Mouse (Mus musculus) CH12.LX (cell line): ENCODE data around the gene Rbfox1. TPM values are rescaled to one million over a fixed set of nuclear protein-coding genes. Genes with fewer than 3 reads are reported as not detected.

Experiments
- DNase-seq: peaks from one replicate; pipeline ENCODE4 v3.0.0-alpha.2; 2013; ENCODE audit errors: extremely low read depth
- H3K27ac ChIP-seq: 2 replicates; pipeline ENCODE4 v1.5.1; 2012; ENCODE audit warnings: low read depth, mild to moderate bottlenecking, control low read depth, moderate library complexity; ENCODE audit not compliant: insufficient read depth
- H3K27me3 ChIP-seq: replicated peaks from 2 replicates; pipeline ENCODE3; 2012; ENCODE audit warnings: inconsistent platforms
- H3K36me3 ChIP-seq, 2 experiments: replicated peaks in 1 of 2; 2 replicates each; pipeline versions ENCODE3 to v1.6.1; 2012; ENCODE audit warnings: inconsistent platforms in 1 of 2, low read length in 1 of 2, mild to moderate bottlenecking in 1 of 2, mixed read lengths in 1 of 2, moderate library complexity in 1 of 2; ENCODE audit not compliant: control insufficient read depth in 1 of 2, insufficient read depth in 1 of 2
- H3K4me1 ChIP-seq, 2 experiments: 2 replicates each; pipeline ENCODE4 v1.6.1; 2012; ENCODE audit warnings: inconsistent platforms in 1 of 2, moderate library complexity in 1 of 2; ENCODE audit not compliant: insufficient read depth in 2 of 2, control insufficient read depth in 1 of 2
- H3K4me2 ChIP-seq: 2 replicates; pipeline ENCODE4 v1.6.1; 2012; ENCODE audit warnings: low read depth, mild to moderate bottlenecking, control low read depth; ENCODE audit not compliant: poor library complexity, insufficient read depth, severe bottlenecking
- H3K4me3 ChIP-seq, 3 experiments: fragments of 150-350 bp in 1 of 3; sonication (generic) in 1 of 3; replicated peaks in 1 of 3; 2 replicates each; pipeline versions ENCODE3 to v1.5.1; 2011 to 2012; ENCODE audit warnings: low read depth in 2 of 3, low read length in 2 of 3, mild to moderate bottlenecking in 2 of 3, moderate library complexity in 2 of 3, control low read depth in 1 of 3, improper control_type of control experiment in 1 of 3, inconsistent platforms in 1 of 3, mixed read lengths in 1 of 3; ENCODE audit not compliant: poor library complexity in 1 of 3
- H3K79me2 ChIP-seq: replicated peaks from 2 replicates; pipeline ENCODE4 v1.6.1; 2012; ENCODE audit warnings: mild to moderate bottlenecking, moderate library complexity; ENCODE audit not compliant: control insufficient read depth, poor library complexity, insufficient read depth, severe bottlenecking; ENCODE audit errors: extremely low read depth
- H3K9ac ChIP-seq: 2 replicates; pipeline ENCODE4 v1.6.1; 2012; ENCODE audit warnings: low read depth, mild to moderate bottlenecking, control low read depth, moderate library complexity; ENCODE audit not compliant: insufficient read depth
- H3K9me3 ChIP-seq: replicated peaks from 2 replicates; pipeline ENCODE3; 2012; ENCODE audit warnings: low read length, inconsistent platforms, mixed read lengths
- BHLHE40 ChIP-seq: IDR thresholded peaks from 2 replicates; pipeline ENCODE4 v1.6.1; 2011; ENCODE audit warnings: mild to moderate bottlenecking, low read depth, low read length, improper control_type of control experiment
- CHD1 ChIP-seq: IDR thresholded peaks from 2 replicates; pipeline ENCODE4 v1.6.1; 2012; ENCODE audit warnings: low read depth, low read length, improper control_type of control experiment, inconsistent platforms
- CTCF ChIP-seq, 2 experiments: IDR thresholded peaks in 1 of 2; conservative IDR thresholded peaks in 1 of 2; 2 replicates each; pipeline ENCODE4 v1.5.1; 2011 to 2012; ENCODE audit warnings: low read depth in 2 of 2, low read length in 2 of 2, improper control_type of control experiment in 1 of 2, inconsistent platforms in 1 of 2, mild to moderate bottlenecking in 1 of 2, moderate library complexity in 1 of 2
- E2F4 ChIP-seq: IDR thresholded peaks from 2 replicates; pipeline ENCODE4 v1.6.1; 2011; ENCODE audit warnings: low read depth, low read length, improper control_type of control experiment; ENCODE audit not compliant: insufficient replicate concordance
- ETS1 ChIP-seq: conservative IDR thresholded peaks from 2 replicates; pipeline ENCODE4 v1.6.1; 2012; ENCODE audit warnings: low read depth, mild to moderate bottlenecking, inconsistent platforms, low read length, improper control_type of control experiment, moderate library complexity
- GABPA ChIP-seq: IDR thresholded peaks from 2 replicates; pipeline ENCODE4 v1.6.1; 2012; ENCODE audit warnings: low read depth, low read length, improper control_type of control experiment, inconsistent platforms; ENCODE audit not compliant: insufficient replicate concordance
- IRF4 ChIP-seq: IDR thresholded peaks from 2 replicates; pipeline ENCODE4 v1.6.1; 2014; ENCODE audit warnings: low read depth, mild to moderate bottlenecking, inconsistent platforms, low read length, improper control_type of control experiment
- JUND ChIP-seq: conservative IDR thresholded peaks from 2 replicates; pipeline ENCODE4 v1.6.1; 2011; ENCODE audit warnings: low read depth, low read length, improper control_type of control experiment
- KAT2A ChIP-seq: IDR thresholded peaks from 2 replicates; pipeline ENCODE4 v1.6.1; 2012; ENCODE audit warnings: low read length, improper control_type of control experiment, inconsistent platforms; ENCODE audit not compliant: insufficient replicate concordance
- MAX ChIP-seq: IDR thresholded peaks from 2 replicates; pipeline ENCODE4 v1.6.1; 2011; ENCODE audit warnings: low read length, improper control_type of control experiment
- MAZ ChIP-seq: IDR thresholded peaks from 2 replicates; pipeline ENCODE4 v1.6.1; 2012; ENCODE audit warnings: low read depth, mild to moderate bottlenecking, inconsistent platforms, low read length, improper control_type of control experiment, moderate library complexity
- MEF2A ChIP-seq: IDR thresholded peaks from 2 replicates; pipeline ENCODE4 v1.6.1; 2014; ENCODE audit warnings: low read depth, mild to moderate bottlenecking, inconsistent platforms, low read length, improper control_type of control experiment, borderline replicate concordance
- MXI1 ChIP-seq: IDR thresholded peaks from 2 replicates; pipeline ENCODE4 v1.6.1; 2011; ENCODE audit warnings: mild to moderate bottlenecking, low read depth, low read length, improper control_type of control experiment
- MYC ChIP-seq: IDR thresholded peaks from 2 replicates; pipeline ENCODE4 v1.6.1; 2011; ENCODE audit warnings: low read depth, mild to moderate bottlenecking, improper control_type of control experiment, low read length
- NELFE ChIP-seq: IDR thresholded peaks from 2 replicates; pipeline ENCODE4 v1.6.1; 2011; ENCODE audit warnings: low read depth, low read length, improper control_type of control experiment
- NRF1 ChIP-seq: IDR thresholded peaks from 2 replicates; pipeline ENCODE4 v1.6.1; 2014; ENCODE audit warnings: low read depth, mild to moderate bottlenecking, inconsistent platforms, low read length, improper control_type of control experiment, moderate library complexity
- PAX5 ChIP-seq: IDR thresholded peaks from 2 replicates; pipeline ENCODE4 v1.6.1; 2012; ENCODE audit warnings: low read length, inconsistent platforms, mixed read lengths
- RAD21 ChIP-seq: IDR thresholded peaks from 2 replicates; pipeline ENCODE4 v1.6.1; 2011; ENCODE audit warnings: low read depth, mild to moderate bottlenecking, low read length, improper control_type of control experiment, moderate library complexity
- SIN3A ChIP-seq: IDR thresholded peaks from 2 replicates; pipeline ENCODE4 v1.6.1; 2012; ENCODE audit warnings: low read length, improper control_type of control experiment, inconsistent platforms
- SMC3 ChIP-seq: IDR thresholded peaks from 2 replicates; pipeline ENCODE4 v1.6.1; 2011; ENCODE audit warnings: low read depth, low read length, improper control_type of control experiment
- TBP ChIP-seq: conservative IDR thresholded peaks from 2 replicates; pipeline ENCODE4 v1.6.1; 2011; ENCODE audit warnings: low read depth, low read length, improper control_type of control experiment
- TCF12 ChIP-seq: IDR thresholded peaks from 2 replicates; pipeline ENCODE4 v1.6.1; 2014; ENCODE audit warnings: low read depth, mild to moderate bottlenecking, inconsistent platforms, low read length, improper control_type of control experiment
- UBTF ChIP-seq: IDR thresholded peaks from 2 replicates; pipeline ENCODE4 v1.6.1; 2012; ENCODE audit warnings: low read depth, mild to moderate bottlenecking, inconsistent platforms, low read length, improper control_type of control experiment, moderate library complexity
- USF2 ChIP-seq: conservative IDR thresholded peaks from 2 replicates; pipeline ENCODE4 v1.6.1; 2011; ENCODE audit warnings: low read depth, low read length, improper control_type of control experiment
- ZMIZ1 ChIP-seq: IDR thresholded peaks from 2 replicates; pipeline ENCODE4 v1.6.1; 2012; ENCODE audit warnings: low read depth, mild to moderate bottlenecking, inconsistent platforms, low read length, improper control_type of control experiment
- dilution Hi-C: fragments of 300-500 bp; cut with MboI; formaldehyde crosslinking; loops from 2 replicates; pipeline ENCODE4 v1.14.3; 2020; ENCODE audit warnings: low sequenced_read_pairs; ENCODE audit not compliant: extremely low pct_unique_long_range_greater_than_20kb, extremely low pct_ligation_motif_present
- in situ Hi-C: fragments of 300-500 bp; cut with MboI; formaldehyde crosslinking; loops from 3 replicates; pipeline ENCODE4 v1.14.3; 2019; ENCODE audit warnings: low sequenced_read_pairs, low pct_ligation_motif_present, low pct_unique_long_range_greater_than_20kb, mixed read lengths
- polyA plus RNA-seq: library from polyadenylated mRNA; unstranded; fragments of >175 nt; gene quantifications from 2 replicates; pipeline ENCODE4 v1.2.1, GENCODE M21; 2012; ENCODE audit warnings: low read depth; ENCODE audit not compliant: insufficient read length
- total RNA-seq, 2 experiments: library from RNA; depleted of rRNA; stranded (reverse); fragments of 300-350 nt in 1 of 2; fragments of >200 nt in 1 of 2; gene quantifications; 2 replicates each; pipeline ENCODE4 v1.2.3; 2012 to 2014

The Rbfox1 gene
- total and polyA plus RNA-seq, 3 experiments, result not detected

DNA sequence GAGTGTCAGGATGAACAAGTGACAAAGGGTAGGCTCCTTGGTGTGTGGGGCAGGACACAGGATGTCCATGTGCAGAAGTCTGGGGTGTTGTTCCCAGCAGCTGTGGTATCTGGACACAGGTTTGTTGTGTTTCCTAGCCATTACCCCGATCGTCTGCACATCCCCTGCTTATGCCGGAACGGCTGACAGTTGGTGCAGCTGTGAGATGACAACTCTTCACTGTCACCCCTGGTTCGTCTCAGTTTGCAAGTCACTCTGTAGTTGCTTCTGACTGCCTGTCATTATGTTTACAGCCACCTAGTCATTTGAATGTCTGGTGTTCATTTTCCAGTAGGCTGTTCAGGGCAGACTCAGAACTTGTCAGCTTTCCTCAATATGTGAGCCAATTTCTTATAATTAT, 44.0 kb upstream of the Rbfox1 start:
- Histone ChIP-seq H3K4me1 (no peaks in the 10 kb centered on the region), H3K9ac (no peak overlapping the region), H3K4me2 (no peak overlapping the region), H3K79me2 (no peaks in the 10 kb centered on the region), H3K9me3 (peaks cover 22% of the 10 kb centered on the region), H3K36me3 (no peaks in the 10 kb centered on the region), H3K27ac (no peak overlapping the region), H3K27me3 (peaks cover 23% of the 10 kb centered on the region), H3K4me3 (no peak overlapping the region)
- DNase-seq, result no peak
- in situ Hi-C loops (no loop called here), dilution Hi-C loops (no loop called here)
- TF ChIP-seq MAX (no peak), SMC3 (no peak), UBTF (no peak), TCF12 (no peak), IRF4 (no peak), NRF1 (no peak), GABPA (no peak), PAX5 (no peak), KAT2A (no peak), ZMIZ1 (no peak), MEF2A (no peak), MAZ (no peak), TBP (no peak), CHD1 (no peak), E2F4 (no peak), NELFE (no peak), MXI1 (no peak), SIN3A (no peak), CTCF (conservative IDR thresholded peaks at IDR 0.05 in 1 of 2, IDR thresholded peaks at IDR 0.05 in 1 of 2; ENCODE audit: low read depth in 2 of 2, low read length in 2 of 2) (no peak)
- TF ChIP-seq, all 38 proteins: peak for 0

DNA sequence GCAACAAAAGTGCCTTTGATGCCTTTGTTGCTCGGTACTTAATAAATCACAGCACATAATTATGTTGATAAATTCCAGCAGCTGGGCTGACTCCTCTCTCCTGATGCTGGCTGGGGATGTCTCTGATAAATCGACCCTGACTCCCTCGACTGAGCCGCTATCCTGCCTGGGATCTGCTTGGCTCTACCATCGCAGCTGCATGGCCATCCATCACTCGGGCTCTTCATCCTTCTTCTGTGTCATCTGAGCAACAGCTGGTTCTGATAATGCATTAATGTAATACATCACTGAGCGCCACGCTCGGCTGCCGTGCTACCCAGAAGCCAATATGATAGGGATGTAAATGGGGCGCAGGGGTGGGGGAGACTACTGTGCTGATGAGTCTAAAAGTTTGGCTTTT, 39.5 kb upstream of the Rbfox1 start:
- Histone ChIP-seq H3K4me2 (no peak overlapping the region), H3K27ac (no peak overlapping the region), H3K4me3 (no peak overlapping the region), H3K4me1 (no peaks in the 10 kb centered on the region), H3K9me3 (peaks cover 20% of the 10 kb centered on the region), H3K9ac (no peak overlapping the region), H3K79me2 (no peaks in the 10 kb centered on the region), H3K27me3 (peaks cover 20% of the 10 kb centered on the region)
- DNase-seq, result no peak
- in situ Hi-C loops (no loop called here), dilution Hi-C loops (no loop called here)
- TF ChIP-seq ETS1 (no peak), JUND (no peak), RAD21 (no peak), TBP (no peak), MAX (no peak), MXI1 (no peak), CTCF (conservative IDR thresholded peaks at IDR 0.05 in 1 of 2, IDR thresholded peaks at IDR 0.05 in 1 of 2; ENCODE audit: low read depth in 2 of 2, low read length in 2 of 2) (no peak), KAT2A (no peak), USF2 (no peak), TCF12 (no peak), BHLHE40 (no peak), IRF4 (no peak), MYC (no peak), MAZ (no peak)
- TF ChIP-seq, all 38 proteins: peak for 0
- H3K36me3 ChIP-seq, result no peaks in the 10 kb centered on the region
